Comparison of ENCODE assay signal across 16 mouse cellular contexts in genomic region chr12:75467814-75468213, GRCm38 (mm10). TPM values are rescaled to one million over a fixed set of nuclear protein-coding genes. Genes with fewer than 3 reads are reported as not detected.
A peak's percentile ranks its signal among the peaks of the same experiment; 100 is the strongest.
DNase-seq lines count a peak whose midpoint lies in the region; ATAC-seq and TF ChIP-seq lines count a peak whose summit lies in the region.
"Had no signal": no experiment of that assay in that cellular context is flagged by ENCODE, and none has a peak within 500 bp of the region (broad histone marks: within the 10 kb centered on the region; RNA-seq: fewer than 3 reads in every experiment).

No protein-coding gene starts in this region.

- intact Hi-C loops in gastrocnemius, adult 2 months (cut with DNase I): no loop called here

- DNase-seq in gastrocnemius, adult 2 months: no peak
- DNase-seq in gastrocnemius, postnatal 10 days: no peak
- no peak for DNase-seq in limb, embryonic 10.5 days (ENCODE audit: low spot score)
- DNase-seq in NIH3T3 (ENCODE audit: low read depth): peak; percentile 24
- DNase-seq in cerebellum, adult 18-20 months: no peak
- DNase-seq in adrenal gland, postnatal 4 days (ENCODE audit: low spot score in 2 of 2): no peak
- DNase-seq: adrenal gland, postnatal 10 days; B cell, adult 2 months; gastrocnemius, postnatal 25 days had no signal

- WGBS in limb, embryonic 12.5 days: 86% methylated on average over 6 of the region's 6 CpGs
- WGBS in limb, embryonic 10.5 days: 93% methylated on average over 6 of the region's 6 CpGs
- 86% methylated on average over 6 of the region's 6 CpGs for WGBS in limb, embryonic 13.5 days

- TF ChIP-seq CTCF in gastrocnemius, adult 2 months (IDR thresholded peaks at IDR 0.05): peak; percentile 43

- H3K27me3 ChIP-seq in limb, embryonic 12.5 days: no peaks in the 10 kb centered on the region
- no peaks in the 10 kb centered on the region for H3K27me3 ChIP-seq in limb, embryonic 10.5 days (ENCODE audit: low read depth, poor library complexity, severe bottlenecking)
- H3K27me3 ChIP-seq in limb, embryonic 13.5 days: no peaks in the 10 kb centered on the region
- H3K27me3 ChIP-seq: forebrain, embryonic 15.5 days; neural tube, embryonic 12.5 days had no signal

- H3K9me3 ChIP-seq in limb, embryonic 12.5 days: no peaks in the 10 kb centered on the region
- H3K9me3 ChIP-seq in limb, embryonic 10.5 days (replicated peaks): no peaks in the 10 kb centered on the region
- H3K9me3 ChIP-seq in limb, embryonic 13.5 days: no peaks in the 10 kb centered on the region
- H3K9me3 ChIP-seq: forebrain, embryonic 15.5 days; neural tube, embryonic 12.5 days had no signal

- no peaks in the 10 kb centered on the region for H3K4me1 ChIP-seq in limb, embryonic 12.5 days (replicated peaks)
- peaks cover 3% of the 10 kb centered on the region; the same call in 1 of the 2 replicates for H3K4me1 ChIP-seq in limb, embryonic 10.5 days
- peaks cover 26% of the 10 kb centered on the region for H3K4me1 ChIP-seq in limb, embryonic 13.5 days
- H3K4me1 ChIP-seq: forebrain, embryonic 15.5 days had no signal

- H3K4me2 ChIP-seq in limb, embryonic 12.5 days: no peak overlapping the region
- H3K4me2 ChIP-seq in limb, embryonic 13.5 days (replicated peaks): 0 out of 2 replicates have a peak overlapping the region, but pooled peaks have one; percentile 16
- H3K4me2 ChIP-seq: forebrain, embryonic 15.5 days; midbrain, embryonic 11.5 days; neural tube, embryonic 12.5 days had no signal

- peaks cover 50% of the 10 kb centered on the region for H3K36me3 ChIP-seq in limb, embryonic 12.5 days
- peaks cover 55% of the 10 kb centered on the region for H3K36me3 ChIP-seq in limb, embryonic 10.5 days
- H3K36me3 ChIP-seq in limb, embryonic 13.5 days: peaks cover 45% of the 10 kb centered on the region

- no peak for ATAC-seq in limb, embryonic 12.5 days (ENCODE audit: insufficient number of reproducible peaks, insufficient read depth, low FRiP score, low TSS enrichment, low read depth)
- no peak for ATAC-seq in limb, embryonic 13.5 days (ENCODE audit: low FRiP score, low read depth)
- ATAC-seq: forebrain, embryonic 15.5 days had no signal

- H3K27ac ChIP-seq in gastrocnemius, adult 2 months: no peak overlapping the region
- 0 out of 2 replicates have a peak overlapping the region, but pooled peaks have one; percentile 53 for H3K27ac ChIP-seq in limb, embryonic 12.5 days
- no peak overlapping the region for H3K27ac ChIP-seq in limb, embryonic 10.5 days
- peak overlapping the region; percentile 79 for H3K27ac ChIP-seq in limb, embryonic 13.5 days
- H3K27ac ChIP-seq: forebrain, embryonic 15.5 days; neural tube, embryonic 12.5 days had no signal

- no peak overlapping the region for H3K9ac ChIP-seq in limb, embryonic 12.5 days (replicated peaks)
- H3K9ac ChIP-seq in limb, embryonic 13.5 days: no peak overlapping the region
- H3K9ac ChIP-seq: forebrain, embryonic 15.5 days; neural tube, embryonic 12.5 days had no signal

- H3K4me3 ChIP-seq in gastrocnemius, adult 2 months: no peak overlapping the region
- H3K4me3 ChIP-seq in limb, embryonic 12.5 days (replicated peaks): no peak overlapping the region
- H3K4me3 ChIP-seq in limb, embryonic 10.5 days: no peak overlapping the region
- no peak overlapping the region for H3K4me3 ChIP-seq in limb, embryonic 13.5 days
- H3K4me3 ChIP-seq: forebrain, embryonic 15.5 days; neural tube, embryonic 12.5 days had no signal

RNA-seq across cellular contexts. Expression of gene Gphb5, which starts 51.2 kb away (rescaled TPM):
- not detected for total RNA-seq in gastrocnemius, adult 2 months (2021)
- total RNA-seq in gastrocnemius, postnatal 10 days (2021): not detected
- polyA plus RNA-seq in limb, embryonic 12.5 days (2016; fragmentation: Nextera tagmentation; extraction: Ambion mirVana): not detected in 2 replicates
- not detected in 2 replicates for polyA plus RNA-seq in limb, embryonic 10.5 days (2016; fragmentation: Nextera tagmentation; extraction: Ambion mirVana)
- polyA plus RNA-seq in limb, embryonic 13.5 days (2015; fragmentation: Nextera tagmentation; extraction: Ambion mirVana): not detected in 2 replicates
- not detected for total RNA-seq in adrenal gland, postnatal 4 days (2021)
- total RNA-seq: adrenal gland, postnatal 10 days; gastrocnemius, postnatal 25 days; layer of hippocampus, postnatal 10 days had no signal
- polyA plus RNA-seq: forebrain, embryonic 15.5 days; liver, embryonic 16.5 days; midbrain, embryonic 11.5 days; neural tube, embryonic 12.5 days had no signal

Comparison
In these comparisons a context has a peak if more than half of its experiments do, and no peak if none do; other contexts are left out.
1. H3K27ac ChIP-seq: peak in limb, embryonic 12.5 days (single experiment) and limb, embryonic 13.5 days (single experiment); none in gastrocnemius, adult 2 months (single experiment) and limb, embryonic 10.5 days (single experiment).